Mouse (Mus musculus): ENCODE results near the gene Nmu. TPM values are rescaled to one million over a fixed set of nuclear protein-coding genes. Genes with fewer than 3 reads are reported as not detected.

Gene Nmu
- total RNA-seq, 4 experiments from 2014 or later = not detected

- DNase-seq (ENCODE audit: low spot score) = no peak
Measured at GRCm38 (mm10) chr5:76321249-76322196, 42.1 kb downstream of the Nmu start.

GRCm38 (mm10) chr5:76308206-76308605, 55.4 kb downstream of the Nmu start:
- DNase-seq (ENCODE audit: low spot score) = no peak

- DNase-seq (ENCODE audit: low spot score) = no peak
Measured at GRCm38 (mm10) chr5:76306261-76306660, 57.3 kb downstream of the Nmu start.

GRCm38 (mm10) chr5:76305616-76306015, 58.0 kb downstream of the Nmu start:
- DNase-seq (ENCODE audit: low spot score) = no peak

- peak; percentile 86 for DNase-seq (ENCODE audit: low spot score)
Measured at GRCm38 (mm10) chr5:76304452-76305341, 58.9 kb downstream of the Nmu start, which contains the start of gene Clock. Gene Clock, minus strand, starts transcription at chr5:76304792.

GRCm38 (mm10) chr5:76303745-76304451, 59.7 kb downstream of the Nmu start:
- DNase-seq (ENCODE audit: low spot score) = peak; percentile 67

- DNase-seq (ENCODE audit: low spot score) = peak; percentile 8
Measured at GRCm38 (mm10) chr5:76303379-76303744, 60.2 kb downstream of the Nmu start.

- DNase-seq (ENCODE audit: low spot score) = no peak
Measured at GRCm38 (mm10) chr5:76302009-76302408, 61.6 kb downstream of the Nmu start.

- no peak for DNase-seq (ENCODE audit: low spot score)
Measured at GRCm38 (mm10) chr5:76289234-76289691, 74.3 kb downstream of the Nmu start.

GRCm38 (mm10) chr5:76288256-76288655, 75.3 kb downstream of the Nmu start:
- DNase-seq (ENCODE audit: low spot score) = no peak

- DNase-seq (ENCODE audit: low spot score) = no peak
Measured at GRCm38 (mm10) chr5:76287062-76287461, 76.5 kb downstream of the Nmu start.

- no peak for DNase-seq (ENCODE audit: low spot score)
Measured at GRCm38 (mm10) chr5:76285699-76286098, 77.9 kb downstream of the Nmu start.

- DNase-seq (ENCODE audit: low spot score) = no peak
Measured at GRCm38 (mm10) chr5:76283890-76284289, 79.7 kb downstream of the Nmu start.

Other genes with a start within 250 kb of the Nmu start
- gene Srd5a3, start 223.5 kb downstream of the Nmu start, total RNA-seq (2022) = 1 to 10 TPM; 6.1 to 7.4 (median 7.0) TPM
- gene Tmem165, start 179.9 kb downstream of the Nmu start, total RNA-seq (2022) = 10 to 100 TPM; 15.6 to 20.2 (median 19.4) TPM
- gene Clock, start 59.0 kb downstream of the Nmu start, total RNA-seq (2022) = 10 to 100 TPM; 22.9 to 28.9 (median 23.7) TPM
- gene Pdcl2, start 32.6 kb downstream of the Nmu start, total RNA-seq (2022) = not detected
- not detected for gene Gm7271, start 120.3 kb upstream of the Nmu start, total RNA-seq (2022)
- 10 to 100 TPM; 10.4 to 13.5 (median 10.8) TPM for gene Exoc1, start 165.5 kb upstream of the Nmu start, total RNA-seq (2022)
- gene Cep135, start 224.9 kb upstream of the Nmu start, total RNA-seq (2022) = 1 to 10 TPM; 2.7 to 3.2 (median 2.9) TPM